Mouse (Mus musculus) cerebral cortex, adult 2 months (tissue): ENCODE data around the gene Adgrg1.

Source experiments
- WGBS: fragments of 180-500 bp; shearing (Covaris S2); methylation state at CpG from one replicate; pipeline ENCODE4 v1.1.7; 2018; 5-methylcytosine and 5-hydroxymethylcytosine counted together

Gene Adgrg1

GRCm38 (mm10) chr8:94995336-94995893 is 20.9 kb downstream of the Adgrg1 start:
- WGBS, result 61% methylated on average over 5 of the region's 5 CpGs

GRCm38 (mm10) chr8:94996037-94996436 is 21.5 kb downstream of the Adgrg1 start:
- 69% methylated on average over 12 of the region's 12 CpGs for WGBS

- 59% methylated on average over 6 of the region's 6 CpGs for WGBS
Observed at GRCm38 (mm10) chr8:94996899-94997856, 22.6 kb downstream of the Adgrg1 start.

GRCm38 (mm10) chr8:94997857-94998243 is 23.3 kb downstream of the Adgrg1 start:
- 43% methylated on average over 6 of the region's 6 CpGs for WGBS

GRCm38 (mm10) chr8:94998431-94998830 is 23.9 kb downstream of the Adgrg1 start:
- WGBS, result 63% methylated on average over 2 of the region's 2 CpGs

- 61% methylated on average over 6 of the region's 6 CpGs for WGBS
Observed at GRCm38 (mm10) chr8:94999004-94999403, 24.5 kb downstream of the Adgrg1 start.

- 55% methylated on average over 6 of the region's 6 CpGs for WGBS
Observed at GRCm38 (mm10) chr8:94999956-95000355, 25.4 kb downstream of the Adgrg1 start.

- 14% methylated on average over 5 of the region's 5 CpGs for WGBS
Observed at GRCm38 (mm10) chr8:95000684-95001083, 26.1 kb downstream of the Adgrg1 start.

- WGBS, result 56% methylated on average over 5 of the region's 5 CpGs
Observed at GRCm38 (mm10) chr8:95001165-95001564, 26.6 kb downstream of the Adgrg1 start.

- WGBS, result 3% methylated on average over 7 of the region's 7 CpGs
Observed at GRCm38 (mm10) chr8:95001655-95002054, 27.1 kb downstream of the Adgrg1 start.

GRCm38 (mm10) chr8:95002089-95002655 is 27.6 kb downstream of the Adgrg1 start:
- 62% methylated on average over 8 of the region's 8 CpGs for WGBS

GRCm38 (mm10) chr8:95012442-95012919 is 37.9 kb downstream of the Adgrg1 start:
- 82% methylated on average over 15 of the region's 15 CpGs for WGBS

GRCm38 (mm10) chr8:95015866-95016265 is 41.3 kb downstream of the Adgrg1 start:
- WGBS, result 71% methylated on average over 4 of the region's 4 CpGs

GRCm38 (mm10) chr8:95016684-95017083 is 42.1 kb downstream of the Adgrg1 start:
- 92% methylated on average over 4 of the region's 4 CpGs for WGBS

- 79% methylated on average over 11 of the region's 11 CpGs for WGBS
Observed at GRCm38 (mm10) chr8:95017451-95017850, 42.9 kb downstream of the Adgrg1 start, which contains the start of gene Adgrg3. Gene Adgrg3, plus strand, starts transcription at chr8:95017692.

- WGBS, result 88% methylated on average over 9 of the region's 9 CpGs
Observed at GRCm38 (mm10) chr8:95017969-95018635, 43.6 kb downstream of the Adgrg1 start.

- WGBS, result 62% methylated on average over 12 of the region's 12 CpGs
Observed at GRCm38 (mm10) chr8:95020293-95020777, 45.8 kb downstream of the Adgrg1 start.

- 84% methylated on average over 10 of the region's 10 CpGs for WGBS
Observed at GRCm38 (mm10) chr8:95020821-95021220, 46.3 kb downstream of the Adgrg1 start.

GRCm38 (mm10) chr8:95023201-95023600 is 48.6 kb downstream of the Adgrg1 start:
- WGBS, result 52% methylated on average over 8 of the region's 8 CpGs

- 75% methylated on average over 4 of the region's 4 CpGs for WGBS
Observed at GRCm38 (mm10) chr8:95024387-95024786, 49.8 kb downstream of the Adgrg1 start.

GRCm38 (mm10) chr8:95025421-95025820 is 50.9 kb downstream of the Adgrg1 start:
- 61% methylated on average over 2 of the region's 2 CpGs for WGBS

GRCm38 (mm10) chr8:95028391-95028790 is 53.8 kb downstream of the Adgrg1 start:
- WGBS, result 82% methylated on average over 7 of the region's 7 CpGs
